Mouse (Mus musculus) natural killer cell, adult 2 months (primary cell): ENCODE measurements around the gene Ncaph2.

ENCODE experiments used
- DNase-seq, 2 experiments: peaks; one replicate each; pipeline ENCODE4 v3.0.0; 2022; ENCODE audit warnings: low spot score in 2 of 2

The Ncaph2 gene

GRCm38 (mm10) chr15:89355241-89356187, at the start of gene Ncaph2, which contains the start of gene Lmf2:
TSS of gene Ncaph2 (plus strand) at chr15:89355719.
TSS of gene Lmf2 (minus strand) at chr15:89355659.
- peak; percentile 95 for DNase-seq

GRCm38 (mm10) chr15:89305966-89306365, 49.6 kb upstream of the Ncaph2 start:
- DNase-seq = no peak

- DNase-seq = no peak
Observed at GRCm38 (mm10) chr15:89307461-89307860, 48.1 kb upstream of the Ncaph2 start.

- no peak for DNase-seq
Observed at GRCm38 (mm10) chr15:89308406-89309139, 46.9 kb upstream of the Ncaph2 start.

- peak; percentile 82 to 85 for DNase-seq
Observed at GRCm38 (mm10) chr15:89309962-89310498, 45.5 kb upstream of the Ncaph2 start.

- no peak for DNase-seq
Observed at GRCm38 (mm10) chr15:89313359-89313758, 42.2 kb upstream of the Ncaph2 start.

GRCm38 (mm10) chr15:89314107-89314506, 41.4 kb upstream of the Ncaph2 start:
- DNase-seq = no peak

GRCm38 (mm10) chr15:89314511-89315189, 40.9 kb upstream of the Ncaph2 start:
- no peak for DNase-seq

- DNase-seq = peak; percentile 96 to 97
Observed at GRCm38 (mm10) chr15:89315190-89315731, 40.3 kb upstream of the Ncaph2 start, which contains the start of gene Sbf1. TSS of gene Sbf1 (minus strand) at chr15:89315311.

GRCm38 (mm10) chr15:89316146-89316545, 39.4 kb upstream of the Ncaph2 start:
- DNase-seq = no peak

- DNase-seq = peak; percentile 32 to 62
Observed at GRCm38 (mm10) chr15:89321264-89321663, 34.3 kb upstream of the Ncaph2 start.

- no peak for DNase-seq
Observed at GRCm38 (mm10) chr15:89322670-89323522, 32.6 kb upstream of the Ncaph2 start, which contains the start of gene Adm2. TSS of gene Adm2 (plus strand) at chr15:89322720.

- no peak for DNase-seq
Observed at GRCm38 (mm10) chr15:89323656-89324055, 31.9 kb upstream of the Ncaph2 start.

- no peak for DNase-seq
Observed at GRCm38 (mm10) chr15:89326441-89326840, 29.1 kb upstream of the Ncaph2 start.

- no peak for DNase-seq
Observed at GRCm38 (mm10) chr15:89334271-89334670, 21.2 kb upstream of the Ncaph2 start, which contains the start of gene Miox. TSS of gene Miox (plus strand) at chr15:89334398.

GRCm38 (mm10) chr15:89334774-89335537, 20.6 kb upstream of the Ncaph2 start:
- no peak for DNase-seq

GRCm38 (mm10) chr15:89336422-89336821, 19.1 kb upstream of the Ncaph2 start:
- no peak for DNase-seq

- peak in 1 of 2 experiments; percentile 60 for DNase-seq
Observed at GRCm38 (mm10) chr15:89339696-89340095, 15.8 kb upstream of the Ncaph2 start.

- DNase-seq = no peak
Observed at GRCm38 (mm10) chr15:89340136-89340535, 15.4 kb upstream of the Ncaph2 start.
